Mouse (Mus musculus): Measurements from ENCODE around the gene Nckap1. TPM values are rescaled to one million over a fixed set of nuclear protein-coding genes. Genes with fewer than 3 reads are reported as not detected.

The Nckap1 gene
- polyA plus RNA-seq, 1 experiment = 15.2 TPM

GRCm38 (mm10) chr2:80560773-80561172 lies 20.4 kb downstream of the Nckap1 start:
- TF ChIP-seq CTCF (IDR thresholded peaks at IDR 0.05; ENCODE audit: control insufficient read depth, insufficient read depth, insufficient replicate concordance, low read depth, low read length) = no peak
- TF ChIP-seq POLR2A (IDR thresholded peaks at IDR 0.05; ENCODE audit: control insufficient read depth, low read depth, low read length) = no peak
- Histone ChIP-seq H3K27ac (ENCODE audit: control insufficient read depth, insufficient read depth, low read depth, low read length) (no peak overlapping the region), H3K36me3 (ENCODE audit: control insufficient read depth, insufficient read depth, low read length) (no peaks in the 10 kb centered on the region), H3K4me3 (ENCODE audit: control insufficient read depth, low read depth, low read length) (no peak overlapping the region), H3K27me3 (ENCODE audit: control insufficient read depth, insufficient read depth, low read length) (no peaks in the 10 kb centered on the region), H3K4me1 (ENCODE audit: control insufficient read depth, insufficient read depth, low read length) (no peaks in the 10 kb centered on the region)

- H3K4me3 ChIP-seq (ENCODE audit: control insufficient read depth, low read depth, low read length) = no peak overlapping the region
- no peak overlapping the region for H3K27ac ChIP-seq (ENCODE audit: control insufficient read depth, insufficient read depth, low read depth, low read length)
- H3K4me1 ChIP-seq (ENCODE audit: control insufficient read depth, insufficient read depth, low read length) = no peaks in the 10 kb centered on the region
- H3K27me3 ChIP-seq (ENCODE audit: control insufficient read depth, insufficient read depth, low read length) = no peaks in the 10 kb centered on the region
- TF ChIP-seq CTCF (IDR thresholded peaks at IDR 0.05; ENCODE audit: control insufficient read depth, insufficient read depth, insufficient replicate concordance, low read depth, low read length) = no peak
- no peaks in the 10 kb centered on the region for H3K36me3 ChIP-seq (ENCODE audit: control insufficient read depth, insufficient read depth, low read length)
Observed at GRCm38 (mm10) chr2:80559655-80560054, 21.5 kb downstream of the Nckap1 start.

- Histone ChIP-seq H3K27ac (ENCODE audit: control insufficient read depth, insufficient read depth, low read depth, low read length) (no peak overlapping the region), H3K4me1 (ENCODE audit: control insufficient read depth, insufficient read depth, low read length) (no peaks in the 10 kb centered on the region), H3K36me3 (ENCODE audit: control insufficient read depth, insufficient read depth, low read length) (no peaks in the 10 kb centered on the region), H3K4me3 (ENCODE audit: control insufficient read depth, low read depth, low read length) (no peak overlapping the region), H3K27me3 (ENCODE audit: control insufficient read depth, insufficient read depth, low read length) (no peaks in the 10 kb centered on the region)
- TF ChIP-seq CTCF (IDR thresholded peaks at IDR 0.05; ENCODE audit: control insufficient read depth, insufficient read depth, insufficient replicate concordance, low read depth, low read length) (no peak), POLR2A (IDR thresholded peaks at IDR 0.05; ENCODE audit: control insufficient read depth, low read depth, low read length) (no peak)
Observed at GRCm38 (mm10) chr2:80554442-80554841, 26.7 kb downstream of the Nckap1 start.

- Histone ChIP-seq H3K4me1 (ENCODE audit: control insufficient read depth, insufficient read depth, low read length) (no peaks in the 10 kb centered on the region; the same call in 1 of the 2 replicates), H3K4me3 (ENCODE audit: control insufficient read depth, low read depth, low read length) (no peak overlapping the region), H3K36me3 (ENCODE audit: control insufficient read depth, insufficient read depth, low read length) (no peaks in the 10 kb centered on the region), H3K27ac (ENCODE audit: control insufficient read depth, insufficient read depth, low read depth, low read length) (no peak overlapping the region), H3K27me3 (ENCODE audit: control insufficient read depth, insufficient read depth, low read length) (no peaks in the 10 kb centered on the region)
- TF ChIP-seq CTCF (IDR thresholded peaks at IDR 0.05; ENCODE audit: control insufficient read depth, insufficient read depth, insufficient replicate concordance, low read depth, low read length) (no peak), POLR2A (IDR thresholded peaks at IDR 0.05; ENCODE audit: control insufficient read depth, low read depth, low read length) (no peak)
Observed at GRCm38 (mm10) chr2:80549704-80550103, 31.5 kb downstream of the Nckap1 start.

DNA sequence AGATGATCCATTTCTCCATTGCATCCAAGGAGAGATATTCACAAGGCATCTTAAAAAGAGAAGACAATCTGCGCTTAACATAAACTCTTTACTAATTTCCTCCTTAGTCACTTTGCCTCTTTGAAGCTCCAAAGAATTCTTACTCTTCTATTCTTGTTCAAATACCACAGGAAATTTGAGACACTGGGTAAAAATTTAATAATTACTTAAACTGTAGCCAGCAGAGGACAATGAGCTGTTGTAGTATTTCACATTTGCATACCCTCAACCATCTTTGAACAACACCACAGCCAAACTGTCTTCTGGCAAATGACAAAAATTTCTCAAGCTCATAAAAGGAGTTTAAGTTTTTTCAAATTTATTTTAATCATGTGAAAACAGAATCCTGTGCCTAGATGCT lies 33.3 kb downstream of the Nckap1 start:
- Histone ChIP-seq H3K27ac (ENCODE audit: control insufficient read depth, insufficient read depth, low read depth, low read length) (no peak overlapping the region), H3K4me1 (ENCODE audit: control insufficient read depth, insufficient read depth, low read length) (no peaks in the 10 kb centered on the region; the same call in 1 of the 2 replicates), H3K4me3 (ENCODE audit: control insufficient read depth, low read depth, low read length) (no peak overlapping the region), H3K36me3 (ENCODE audit: control insufficient read depth, insufficient read depth, low read length) (no peaks in the 10 kb centered on the region), H3K27me3 (ENCODE audit: control insufficient read depth, insufficient read depth, low read length) (no peaks in the 10 kb centered on the region)
- TF ChIP-seq CTCF (IDR thresholded peaks at IDR 0.05; ENCODE audit: control insufficient read depth, insufficient read depth, insufficient replicate concordance, low read depth, low read length) (no peak), POLR2A (IDR thresholded peaks at IDR 0.05; ENCODE audit: control insufficient read depth, low read depth, low read length) (no peak)

DNA sequence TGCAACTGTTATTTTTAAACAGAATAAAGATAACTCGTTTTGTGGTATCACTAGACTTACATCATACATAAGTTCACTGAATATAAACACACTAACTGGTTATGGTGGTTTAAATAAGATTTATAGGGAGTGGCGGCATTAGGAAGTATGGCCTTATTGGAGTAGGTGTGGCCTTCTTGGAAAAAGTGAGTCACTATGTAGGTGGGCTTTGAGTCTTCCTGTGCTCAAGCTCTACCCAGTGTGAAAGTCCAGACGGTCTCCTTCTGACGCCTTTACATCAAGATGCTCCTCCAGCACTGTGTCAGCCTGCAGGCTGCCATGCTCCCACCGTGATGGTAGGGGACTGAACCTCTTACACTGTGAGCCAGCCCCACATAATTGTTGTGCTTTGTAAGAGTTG lies 38.4 kb downstream of the Nckap1 start:
- no peak overlapping the region for H3K27ac ChIP-seq (ENCODE audit: control insufficient read depth, insufficient read depth, low read depth, low read length)
- H3K27me3 ChIP-seq (ENCODE audit: control insufficient read depth, insufficient read depth, low read length) = no peaks in the 10 kb centered on the region
- TF ChIP-seq CTCF (IDR thresholded peaks at IDR 0.05; ENCODE audit: control insufficient read depth, insufficient read depth, insufficient replicate concordance, low read depth, low read length) (no peak), POLR2A (IDR thresholded peaks at IDR 0.05; ENCODE audit: control insufficient read depth, low read depth, low read length) (no peak)
- no peaks in the 10 kb centered on the region for H3K36me3 ChIP-seq (ENCODE audit: control insufficient read depth, insufficient read depth, low read length)
- H3K4me1 ChIP-seq (ENCODE audit: control insufficient read depth, insufficient read depth, low read length) = no peaks in the 10 kb centered on the region; the same call in 1 of the 2 replicates
- H3K4me3 ChIP-seq (ENCODE audit: control insufficient read depth, low read depth, low read length) = no peak overlapping the region

DNA sequence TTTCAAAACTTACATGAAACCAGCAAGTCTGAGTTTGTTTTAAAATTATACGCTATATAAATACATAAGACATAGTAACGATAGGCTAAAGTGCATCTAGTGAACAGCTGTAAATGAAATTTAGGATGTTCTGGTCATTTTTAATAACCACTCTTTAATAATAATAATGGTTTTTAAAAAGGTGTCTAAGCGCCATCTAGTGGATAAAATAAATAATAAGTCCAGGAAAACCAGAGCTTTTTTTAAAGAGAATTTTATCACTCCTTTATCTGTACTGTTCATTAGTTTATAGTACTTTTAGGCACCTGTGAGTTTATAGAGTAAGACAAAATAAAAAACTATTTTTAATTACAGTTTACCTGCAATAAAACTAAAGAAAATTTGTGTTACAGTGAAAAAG lies 44.0 kb downstream of the Nckap1 start:
- Histone ChIP-seq H3K36me3 (ENCODE audit: control insufficient read depth, insufficient read depth, low read length) (no peaks in the 10 kb centered on the region), H3K27ac (ENCODE audit: control insufficient read depth, insufficient read depth, low read depth, low read length) (no peak overlapping the region), H3K27me3 (ENCODE audit: control insufficient read depth, insufficient read depth, low read length) (no peaks in the 10 kb centered on the region), H3K4me1 (ENCODE audit: control insufficient read depth, insufficient read depth, low read length) (no peaks in the 10 kb centered on the region), H3K4me3 (ENCODE audit: control insufficient read depth, low read depth, low read length) (no peak overlapping the region)
- TF ChIP-seq POLR2A (IDR thresholded peaks at IDR 0.05; ENCODE audit: control insufficient read depth, low read depth, low read length) = no peak

DNA sequence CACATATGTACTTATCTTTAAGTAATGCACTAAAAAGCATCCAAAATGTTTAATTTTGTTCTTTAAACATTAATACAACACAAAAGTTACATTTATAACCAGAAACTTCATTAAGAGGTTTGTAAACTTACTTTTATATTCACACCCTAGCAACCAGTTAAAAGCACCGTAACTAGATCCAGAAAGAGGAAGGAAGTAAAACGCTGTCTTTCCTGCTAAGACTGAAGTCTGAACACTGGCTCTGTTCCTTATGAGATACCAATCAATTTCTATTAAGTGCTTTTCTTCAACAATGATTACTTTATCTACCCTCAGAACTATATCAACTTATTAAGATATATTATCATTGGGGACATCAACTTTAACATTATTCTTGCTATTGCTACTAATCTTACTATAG lies 44.6 kb downstream of the Nckap1 start:
- Histone ChIP-seq H3K27me3 (ENCODE audit: control insufficient read depth, insufficient read depth, low read length) (no peaks in the 10 kb centered on the region), H3K36me3 (ENCODE audit: control insufficient read depth, insufficient read depth, low read length) (no peaks in the 10 kb centered on the region)

More for the DNA sequence above, 44.6 kb downstream of the Nckap1 start:
- no peak overlapping the region for H3K4me3 ChIP-seq (ENCODE audit: control insufficient read depth, low read depth, low read length)
- no peak for TF ChIP-seq CTCF (IDR thresholded peaks at IDR 0.05; ENCODE audit: control insufficient read depth, insufficient read depth, insufficient replicate concordance, low read depth, low read length)
- no peak for TF ChIP-seq POLR2A (IDR thresholded peaks at IDR 0.05; ENCODE audit: control insufficient read depth, low read depth, low read length)
- no peak overlapping the region for H3K27ac ChIP-seq (ENCODE audit: control insufficient read depth, insufficient read depth, low read depth, low read length)
- no peaks in the 10 kb centered on the region for H3K4me1 ChIP-seq (ENCODE audit: control insufficient read depth, insufficient read depth, low read length)
